ENCODE assay signal across 11 mouse cellular contexts in the genomic region with DNA sequence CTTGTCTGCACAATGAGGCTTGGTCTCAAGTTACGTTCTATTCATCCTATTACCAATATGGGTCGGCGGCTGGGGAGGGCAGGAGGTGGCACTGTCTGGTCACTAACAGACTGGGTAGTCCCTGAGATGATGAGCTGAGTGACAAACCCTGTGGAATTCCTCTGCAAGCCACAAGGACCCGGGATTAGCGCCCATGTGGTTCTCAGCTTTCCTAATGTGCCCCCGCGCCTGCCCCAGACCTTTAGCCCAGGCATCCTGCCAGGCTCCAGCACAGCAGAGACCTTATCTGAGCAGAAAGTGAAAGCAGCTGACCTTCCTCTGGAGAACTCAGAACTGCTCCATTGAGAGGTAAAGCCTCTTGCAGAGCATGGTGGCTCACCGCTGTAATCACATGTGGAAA. TPM values are rescaled to one million over a fixed set of nuclear protein-coding genes. Genes with fewer than 3 reads are reported as not detected.
DNase-seq lines count a peak whose midpoint lies in the region; ATAC-seq lines count a peak whose summit lies in the region.
"Had no signal": no experiment of that assay in that cellular context is flagged by ENCODE, and none has a peak within 500 bp of the region (broad histone marks: within the 10 kb centered on the region; RNA-seq: fewer than 3 reads in every experiment).

No protein-coding gene starts in this region.

- H3K27me3 ChIP-seq in heart, embryonic 10.5 days (ENCODE audit: insufficient read depth, poor library complexity, severe bottlenecking) = no peaks in the 10 kb centered on the region
- no peaks in the 10 kb centered on the region for H3K27me3 ChIP-seq in forebrain, embryonic 12.5 days

- no peaks in the 10 kb centered on the region for H3K9me3 ChIP-seq in heart, embryonic 10.5 days
- no peaks in the 10 kb centered on the region for H3K9me3 ChIP-seq in forebrain, embryonic 12.5 days
- H3K9me3 ChIP-seq: embryonic facial prominence, embryonic 10.5 days; hindbrain, embryonic 10.5 days; limb, embryonic 12.5 days had no signal

- peak; percentile 22; the same call in 1 of the 2 replicates for ATAC-seq in granulocyte monocyte progenitor cell, adult 5-6 weeks (replicated peaks; ENCODE audit: poor library complexity, severe bottlenecking)
- ATAC-seq in forebrain, embryonic 12.5 days (ENCODE audit: low FRiP score) = no peak

- peak; percentile 97 for DNase-seq in heart, adult 11 months
- DNase-seq in heart, embryonic 10.5 days (ENCODE audit: low spot score) = no peak
- DNase-seq in MN1 (ENCODE audit: low spot score) = peak; percentile 58
- DNase-seq in kidney, postnatal 25 days = peak; percentile 88 to 93
- DNase-seq in thymus, postnatal 0 days (ENCODE audit: low spot score) = no peak
- DNase-seq in right cerebral cortex, postnatal 10 days (ENCODE audit: low spot score in 2 of 2) = no peak

- no peak overlapping the region; the same call in 1 of the 2 replicates for H3K27ac ChIP-seq in heart, embryonic 10.5 days
- H3K27ac ChIP-seq in forebrain, embryonic 12.5 days = no peak overlapping the region
- H3K27ac ChIP-seq: embryonic facial prominence, embryonic 10.5 days; hindbrain, embryonic 10.5 days; limb, embryonic 12.5 days had no signal

- H3K4me3 ChIP-seq in heart, embryonic 10.5 days = no peak overlapping the region
- H3K4me3 ChIP-seq in forebrain, embryonic 12.5 days (replicated peaks) = no peak overlapping the region
- H3K4me3 ChIP-seq: embryonic facial prominence, embryonic 10.5 days; hindbrain, embryonic 10.5 days; limb, embryonic 12.5 days had no signal

- no peak overlapping the region for H3K9ac ChIP-seq in forebrain, embryonic 12.5 days
- H3K9ac ChIP-seq: limb, embryonic 12.5 days had no signal

- H3K36me3 ChIP-seq in heart, embryonic 10.5 days = no peaks in the 10 kb centered on the region
- no peaks in the 10 kb centered on the region for H3K36me3 ChIP-seq in forebrain, embryonic 12.5 days (replicated peaks)
- H3K36me3 ChIP-seq: embryonic facial prominence, embryonic 10.5 days; hindbrain, embryonic 10.5 days; limb, embryonic 12.5 days had no signal

- H3K4me1 ChIP-seq in heart, embryonic 10.5 days = peaks cover 18% of the 10 kb centered on the region
- H3K4me1 ChIP-seq in forebrain, embryonic 12.5 days = 0 out of 2 replicates have a peak, but pooled peaks cover 3% of the 10 kb centered on the region
- H3K4me1 ChIP-seq: limb, embryonic 12.5 days had no signal

- H3K4me2 ChIP-seq in forebrain, embryonic 12.5 days = no peak overlapping the region
- H3K4me2 ChIP-seq: limb, embryonic 12.5 days had no signal

- 61% methylated on average over 8 of the region's 8 CpGs for WGBS in heart, embryonic 10.5 days
- 64% methylated on average over 8 of the region's 8 CpGs for WGBS in forebrain, embryonic 12.5 days

RNA-seq across cellular contexts. Expression of gene Slc25a30, which starts 21.0 kb away (rescaled TPM):
- 5.2 and 5.8 TPM in 2 replicates for polyA plus RNA-seq in heart, embryonic 10.5 days (2016; fragmentation: Nextera tagmentation; extraction: Ambion mirVana)
- 15.4 and 26.2 TPM in 2 replicates for total RNA-seq in granulocyte monocyte progenitor cell, adult 5-6 weeks (2014; fragmentation: Nextera tagmentation)
- 16.0 and 20.5 TPM in 2 replicates for total RNA-seq in granulocyte monocyte progenitor cell, adult 5-6 weeks (2017)
- polyA plus RNA-seq in forebrain, embryonic 12.5 days (2016; fragmentation: Nextera tagmentation; extraction: Ambion mirVana) = 9.7 and 10.2 TPM in 2 replicates
- polyA plus RNA-seq in thymus, postnatal 0 days (2015; fragmentation: Nextera tagmentation; extraction: Ambion mirVana) = 7.4 and 7.7 TPM in 2 replicates

RNA-seq across cellular contexts. Expression of gene Tpt1, which starts 37.1 kb away (rescaled TPM):
- 737 and 812 TPM in 2 replicates for polyA plus RNA-seq in heart, embryonic 10.5 days (2016; fragmentation: Nextera tagmentation; extraction: Ambion mirVana)
- 4,580 and 4,737 TPM in 2 replicates for total RNA-seq in granulocyte monocyte progenitor cell, adult 5-6 weeks (2014; fragmentation: Nextera tagmentation)
- total RNA-seq in granulocyte monocyte progenitor cell, adult 5-6 weeks (2017) = 844 and 942 TPM in 2 replicates
- polyA plus RNA-seq in forebrain, embryonic 12.5 days (2016; fragmentation: Nextera tagmentation; extraction: Ambion mirVana) = 955 and 986 TPM in 2 replicates
- 1,615 and 1,673 TPM in 2 replicates for polyA plus RNA-seq in thymus, postnatal 0 days (2015; fragmentation: Nextera tagmentation; extraction: Ambion mirVana)

RNA-seq across cellular contexts. Expression of gene Cog3, which starts 53.5 kb away (rescaled TPM):
- 16.6 and 18.9 TPM in 2 replicates for polyA plus RNA-seq in heart, embryonic 10.5 days (2016; fragmentation: Nextera tagmentation; extraction: Ambion mirVana)
- total RNA-seq in granulocyte monocyte progenitor cell, adult 5-6 weeks (2014; fragmentation: Nextera tagmentation) = 17.4 and 21.1 TPM in 2 replicates
- 26.1 and 30.3 TPM in 2 replicates for total RNA-seq in granulocyte monocyte progenitor cell, adult 5-6 weeks (2017)
- 24.1 and 24.4 TPM in 2 replicates for polyA plus RNA-seq in forebrain, embryonic 12.5 days (2016; fragmentation: Nextera tagmentation; extraction: Ambion mirVana)
- 17.6 and 18.1 TPM in 2 replicates for polyA plus RNA-seq in thymus, postnatal 0 days (2015; fragmentation: Nextera tagmentation; extraction: Ambion mirVana)

Comparison
In these comparisons a context has a peak if more than half of its experiments do, and no peak if none do; other contexts are left out.
1. DNase-seq: peak in heart, adult 11 months (single experiment), MN1 (single experiment) and kidney, postnatal 25 days (2 of 2); none in heart, embryonic 10.5 days (single experiment), thymus, postnatal 0 days (single experiment) and right cerebral cortex, postnatal 10 days (0 of 2).